Mouse (Mus musculus) cortical plate, adult 2 months (tissue): Measurements from ENCODE around the gene Asb6. TPM values are rescaled to one million over a fixed set of nuclear protein-coding genes. Genes with fewer than 3 reads are reported as not detected.
A peak's percentile ranks its signal among the peaks of the same experiment; 100 is the strongest.

ENCODE experiments used
- H3K27ac ChIP-seq: fragments of 200-500 bp; 2 replicates; pipeline ENCODE4 v1.5.1; 2012; ENCODE audit warnings: low read length, control low read depth, inconsistent platforms; ENCODE audit not compliant: insufficient read depth
- H3K4me1 ChIP-seq: fragments of 200-500 bp; 2 replicates; pipeline ENCODE4 v1.6.1; 2011; ENCODE audit warnings: low read length; ENCODE audit not compliant: control insufficient read depth, insufficient read depth
- H3K4me3 ChIP-seq: fragments of 200-500 bp; 2 replicates; pipeline ENCODE4 v1.5.1; 2011; ENCODE audit warnings: mild to moderate bottlenecking, low read length, control low read depth; ENCODE audit not compliant: insufficient read depth
- CTCF ChIP-seq: fragments of 200-500 bp; IDR thresholded peaks from 2 replicates; pipeline ENCODE4 v1.5.1; 2011; ENCODE audit warnings: mild to moderate bottlenecking, control low read depth, low read length; ENCODE audit not compliant: insufficient read depth; ENCODE audit errors: extremely low read depth
- POLR2A ChIP-seq: fragments of 200-500 bp; IDR thresholded peaks from 2 replicates; pipeline ENCODE4 v1.6.1; 2011; ENCODE audit warnings: mild to moderate bottlenecking, low read length, control low read depth; ENCODE audit not compliant: insufficient read depth; ENCODE audit errors: extremely low read depth
- polyA plus RNA-seq: library from polyadenylated mRNA; depleted of rRNA; stranded (reverse); fragments of >200 nt; gene quantifications from 2 replicates; pipeline ENCODE4 v1.2.3, GENCODE M21; 2012

Gene Asb6
- polyA plus RNA-seq, 1 experiment, result 44.1 TPM

- 0 out of 2 replicates have a peak, but pooled peaks cover under 1% of the 10 kb centered on the region for H3K4me1 ChIP-seq
- TF ChIP-seq POLR2A (no peak), CTCF (no peak)
- H3K27ac ChIP-seq, result no peak within 1 kb of the TSS
- no peak within 1 kb of the TSS for H3K4me3 ChIP-seq
Observed at GRCm38 (mm10) chr2:30803604-30804003, 26.5 kb downstream of the Asb6 start, which contains the start of gene 1700001O22Rik. Gene 1700001O22Rik, minus strand, starts transcription at chr2:30803661.

DNA sequence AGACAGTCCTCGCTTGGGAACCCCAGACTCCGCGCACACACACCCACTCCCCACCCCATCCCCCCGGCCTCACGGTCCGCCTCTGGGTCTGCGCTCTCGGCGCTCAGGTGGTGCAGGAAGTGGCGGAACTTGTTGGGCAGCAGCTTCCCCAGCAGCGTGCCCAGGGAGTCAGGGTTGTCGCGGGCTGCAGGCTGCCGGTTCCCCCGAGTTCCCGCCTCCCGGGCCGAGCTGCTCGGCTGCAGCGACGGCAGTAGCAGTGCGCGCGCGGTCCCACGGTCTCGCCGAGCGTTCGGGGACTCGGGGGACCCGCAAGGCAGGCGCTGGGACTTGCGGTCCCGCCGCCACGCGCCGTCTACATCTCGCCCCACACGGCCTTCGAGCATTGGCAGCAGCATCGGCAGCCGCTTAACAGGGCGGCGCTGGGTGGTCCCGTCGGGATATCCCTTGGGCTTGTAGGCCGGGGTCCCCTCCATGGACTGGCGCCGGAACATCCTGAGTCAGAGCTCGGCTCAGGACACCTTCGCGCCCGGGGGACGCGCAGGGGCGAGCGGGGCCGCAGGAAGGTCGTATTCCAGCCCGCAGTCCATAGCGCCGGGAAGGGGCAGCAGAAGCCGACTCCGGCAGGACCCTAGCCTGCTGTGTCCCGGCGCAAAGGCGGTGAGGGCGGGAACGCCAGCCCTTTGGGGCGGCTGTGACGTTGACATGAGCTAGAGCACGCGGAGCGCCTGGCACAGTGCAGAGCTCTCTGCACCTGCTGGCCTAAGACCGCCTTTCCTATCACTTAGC is 28.9 kb downstream of the Asb6 start:
- Histone ChIP-seq H3K27ac (0 out of 2 replicates have a peak overlapping the region, but pooled peaks have one; percentile 21), H3K4me3 (peak overlapping the region; percentile 45), H3K4me1 (no peaks in the 10 kb centered on the region; the same call in 1 of the 2 replicates)
- TF ChIP-seq POLR2A (no peak), CTCF (no peak)

DNA sequence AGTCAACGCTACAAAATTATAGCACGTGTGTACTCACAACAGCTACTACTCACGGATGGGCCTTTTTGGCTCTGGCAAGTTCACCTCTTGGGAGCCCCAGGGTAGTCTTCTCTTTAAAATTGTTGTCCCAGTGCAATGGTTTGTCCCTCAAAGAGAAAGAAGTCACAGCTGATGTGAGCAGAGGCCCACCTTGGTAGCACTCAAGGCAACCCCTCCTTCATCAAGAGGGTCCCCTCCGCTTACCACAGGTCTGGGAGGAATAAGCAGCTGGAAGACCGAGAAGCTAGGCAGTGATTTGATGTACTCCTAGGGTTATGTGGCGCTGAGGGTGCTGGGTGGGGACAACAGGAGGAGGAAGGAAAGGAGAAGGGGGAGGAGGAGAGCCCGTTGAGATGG is 29.5 kb downstream of the Asb6 start:
- Histone ChIP-seq H3K4me1 (no peaks in the 10 kb centered on the region; the same call in 1 of the 2 replicates), H3K27ac (no peak overlapping the region), H3K4me3 (peak overlapping the region; percentile 45)
- TF ChIP-seq POLR2A (no peak), CTCF (no peak)

DNA sequence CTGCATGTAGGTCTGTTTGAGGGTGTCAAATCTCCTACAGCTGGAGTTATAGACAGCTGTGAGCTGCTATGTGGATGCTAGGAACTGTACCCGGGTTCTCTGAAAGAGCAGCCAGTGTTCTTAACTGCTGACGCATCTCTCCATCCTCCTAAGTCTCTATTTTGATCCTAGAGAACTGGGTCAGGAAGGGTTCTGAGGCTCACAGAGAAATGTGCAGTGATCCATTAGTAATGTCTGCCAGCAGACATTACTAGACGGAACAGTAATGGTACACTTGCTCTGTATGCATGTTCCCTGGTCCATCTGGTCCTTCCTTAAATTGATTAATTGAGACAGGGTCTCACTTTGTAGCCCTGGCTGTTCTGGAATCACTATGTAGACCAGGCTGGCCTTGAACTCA is 30.7 kb downstream of the Asb6 start:
- TF ChIP-seq POLR2A (no peak), CTCF (no peak)
- Histone ChIP-seq H3K4me1 (no peaks in the 10 kb centered on the region; the same call in 1 of the 2 replicates), H3K27ac (no peak overlapping the region), H3K4me3 (no peak overlapping the region)

DNA sequence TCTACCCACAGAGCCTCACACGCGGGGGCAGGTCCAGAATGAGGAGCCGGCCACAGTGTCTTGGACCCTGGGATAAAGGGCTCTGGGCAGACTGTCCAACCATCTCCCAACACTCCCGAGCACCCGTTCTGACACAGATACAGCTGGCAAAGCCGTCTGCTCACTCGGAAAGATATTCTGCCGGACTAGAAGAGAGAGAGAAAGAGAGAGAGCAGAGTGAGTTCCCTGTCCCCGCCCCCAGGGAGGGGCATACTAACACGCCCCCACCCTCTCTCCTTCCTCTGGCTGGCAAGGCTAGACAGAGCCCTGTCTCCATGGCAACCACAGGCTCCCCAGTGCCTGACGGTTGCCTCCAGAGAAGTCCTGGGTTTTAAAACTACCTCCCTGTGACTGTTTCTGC is 33.8 kb downstream of the Asb6 start:
- Histone ChIP-seq H3K4me3 (no peak overlapping the region), H3K4me1 (no peaks in the 10 kb centered on the region; the same call in 1 of the 2 replicates), H3K27ac (no peak overlapping the region)
- TF ChIP-seq CTCF, result no peak
- peak; percentile 71 for TF ChIP-seq POLR2A

- TF ChIP-seq POLR2A, result no peak
- no peak for TF ChIP-seq CTCF
- no peak overlapping the region for H3K27ac ChIP-seq
- no peak overlapping the region for H3K4me3 ChIP-seq
- H3K4me1 ChIP-seq, result no peaks in the 10 kb centered on the region; the same call in 1 of the 2 replicates
Observed at GRCm38 (mm10) chr2:30795889-30796275, 34.3 kb downstream of the Asb6 start.

- TF ChIP-seq CTCF (no peak), POLR2A (no peak)
- Histone ChIP-seq H3K4me3 (no peak overlapping the region), H3K4me1 (no peaks in the 10 kb centered on the region; the same call in 1 of the 2 replicates), H3K27ac (no peak overlapping the region)
Observed at GRCm38 (mm10) chr2:30795271-30795888, 34.8 kb downstream of the Asb6 start.

GRCm38 (mm10) chr2:30794179-30795108 is 35.7 kb downstream of the Asb6 start:
- H3K4me3 ChIP-seq, result peak overlapping the region; percentile 37
- no peaks in the 10 kb centered on the region; the same call in 1 of the 2 replicates for H3K4me1 ChIP-seq
- peak overlapping the region; percentile 30; the same call in 1 of the 2 replicates for H3K27ac ChIP-seq
- TF ChIP-seq POLR2A (no peak), CTCF (peak; percentile 89)

GRCm38 (mm10) chr2:30792061-30792460 is 38.1 kb downstream of the Asb6 start:
- Histone ChIP-seq H3K4me1 (no peaks in the 10 kb centered on the region), H3K4me3 (no peak overlapping the region), H3K27ac (no peak overlapping the region)
- TF ChIP-seq CTCF (no peak), POLR2A (no peak)
